Mouse (Mus musculus) hindbrain, embryonic 16.5 days (tissue): ENCODE results near the gene Cyp8b1. TPM values are rescaled to one million over a fixed set of nuclear protein-coding genes. Genes with fewer than 3 reads are reported as not detected.
A peak's percentile ranks its signal among the peaks of the same experiment; 100 is the strongest.

Source experiments
- ATAC-seq: fragments of 200-750 bp; cut with Nextera tagmentation; 2 replicates; pipeline ENCODE4 v1.8.0; 2017; ENCODE audit warnings: moderate TSS enrichment, moderate library complexity
- H3K27ac ChIP-seq: fragments of 300-500 bp; sonication (generic); 2 replicates; pipeline ENCODE4 v1.5.1; 2014; ENCODE audit warnings: low read depth, mild to moderate bottlenecking, control low read depth, low read length, moderate library complexity
- H3K27me3 ChIP-seq: fragments of 300-500 bp; sonication (generic); replicated peaks from 2 replicates; pipeline ENCODE4 v1.6.1; 2014; ENCODE audit warnings: low read length; ENCODE audit not compliant: control insufficient read depth, insufficient read depth
- H3K36me3 ChIP-seq: fragments of 300-500 bp; sonication (generic); 2 replicates; pipeline ENCODE4 v1.6.1; 2014; ENCODE audit warnings: mild to moderate bottlenecking, low read length, moderate library complexity, mixed read lengths; ENCODE audit not compliant: control insufficient read depth, insufficient read depth
- H3K4me1 ChIP-seq: fragments of 300-500 bp; sonication (generic); 2 replicates; pipeline ENCODE4 v1.6.1; 2014; ENCODE audit warnings: low read depth, low read length; ENCODE audit not compliant: control insufficient read depth, insufficient read depth
- H3K4me2 ChIP-seq: fragments of 300-500 bp; sonication (generic); 2 replicates; pipeline ENCODE4 v1.6.1; 2014; ENCODE audit warnings: mild to moderate bottlenecking, low read length, control low read depth, moderate library complexity
- H3K4me3 ChIP-seq: fragments of 300-500 bp; sonication (generic); 2 replicates; pipeline ENCODE4 v1.5.1; 2014; ENCODE audit warnings: mild to moderate bottlenecking, low read length, control low read depth, moderate library complexity
- H3K9ac ChIP-seq: fragments of 300-500 bp; sonication (generic); 2 replicates; pipeline ENCODE4 v1.6.1; 2014; ENCODE audit warnings: low read depth, mild to moderate bottlenecking, control low read depth, low read length, moderate library complexity
- H3K9me3 ChIP-seq: fragments of 300-500 bp; sonication (generic); 2 replicates; pipeline ENCODE4 v1.6.1; 2014; ENCODE audit warnings: mild to moderate bottlenecking, low read length, moderate library complexity; ENCODE audit not compliant: control insufficient read depth
- WGBS: fragments of 180-500 bp; shearing (Covaris S2); extraction: QIAGEN DNeasy Blood & Tissue Kit; methylation state at CpG from one replicate; pipeline ENCODE4 v1.1.7; 2014; 5-methylcytosine and 5-hydroxymethylcytosine counted together
- polyA plus RNA-seq: library from polyadenylated mRNA; unstranded; fragments of >200 nt; fragmentation: Nextera tagmentation; extraction: Ambion mirVana; gene quantifications from 2 replicates; pipeline ENCODE4 v1.2.1, GENCODE M21; 2015

Cyp8b1 gene
- polyA plus RNA-seq, 1 experiment from 2014 or later: not detected

GRCm38 (mm10) chr9:121868236-121868635, 47.9 kb downstream of the Cyp8b1 start:
- no peaks in the 10 kb centered on the region for H3K27me3 ChIP-seq

GRCm38 (mm10) chr9:121867632-121868031, 48.5 kb downstream of the Cyp8b1 start:
- 90% methylated on average over 6 of the region's 6 CpGs for WGBS
- Histone ChIP-seq H3K4me1 (no peaks in the 10 kb centered on the region), H3K36me3 (no peaks in the 10 kb centered on the region)

More at GRCm38 (mm10) chr9:121868236-121868635, 47.9 kb downstream of the Cyp8b1 start:
- Histone ChIP-seq H3K27ac (no peak overlapping the region), H3K36me3 (no peaks in the 10 kb centered on the region), H3K9ac (no peak overlapping the region), H3K4me1 (no peaks in the 10 kb centered on the region), H3K9me3 (no peaks in the 10 kb centered on the region), H3K4me3 (no peak overlapping the region), H3K4me2 (no peak overlapping the region)
- no peak for ATAC-seq
- WGBS: 81% methylated on average over 6 of the region's 6 CpGs

GRCm38 (mm10) chr9:121865425-121866008, 50.6 kb downstream of the Cyp8b1 start:
- 25% methylated on average over 3 of the region's 3 CpGs for WGBS
- H3K9ac ChIP-seq: no peak overlapping the region

More at GRCm38 (mm10) chr9:121867632-121868031, 48.5 kb downstream of the Cyp8b1 start:
- Histone ChIP-seq H3K4me3 (no peak overlapping the region), H3K27me3 (no peaks in the 10 kb centered on the region), H3K9me3 (no peaks in the 10 kb centered on the region), H3K4me2 (no peak overlapping the region), H3K27ac (no peak overlapping the region), H3K9ac (no peak overlapping the region)
- no peak for ATAC-seq

GRCm38 (mm10) chr9:121864837-121865236, 51.3 kb downstream of the Cyp8b1 start:
- H3K27me3 ChIP-seq: no peaks in the 10 kb centered on the region

More at GRCm38 (mm10) chr9:121865425-121866008, 50.6 kb downstream of the Cyp8b1 start:
- no peak overlapping the region for H3K27ac ChIP-seq
- no peaks in the 10 kb centered on the region for H3K36me3 ChIP-seq
- no peaks in the 10 kb centered on the region for H3K9me3 ChIP-seq
- H3K4me3 ChIP-seq: no peak overlapping the region
- no peak overlapping the region for H3K4me2 ChIP-seq
- ATAC-seq: peak; percentile 54; the same call in 1 of the 2 replicates
- no peaks in the 10 kb centered on the region for H3K4me1 ChIP-seq
- no peaks in the 10 kb centered on the region for H3K27me3 ChIP-seq

More at GRCm38 (mm10) chr9:121864837-121865236, 51.3 kb downstream of the Cyp8b1 start:
- no peak overlapping the region for H3K4me3 ChIP-seq
- H3K27ac ChIP-seq: no peak overlapping the region
- no peak overlapping the region for H3K9ac ChIP-seq
- 71% methylated on average over 4 of the region's 4 CpGs for WGBS
- H3K4me1 ChIP-seq: no peaks in the 10 kb centered on the region
- H3K36me3 ChIP-seq: no peaks in the 10 kb centered on the region
- no peaks in the 10 kb centered on the region for H3K9me3 ChIP-seq
- H3K4me2 ChIP-seq: no peak overlapping the region
- ATAC-seq: no peak

Other genes starting within 250 kb of the Cyp8b1 start
- gene Sec22c, start 210.8 kb downstream of the Cyp8b1 start, polyA plus RNA-seq: 29.2 and 30.4 TPM in 2 replicates
- gene Ss18l2, start 206.0 kb downstream of the Cyp8b1 start, polyA plus RNA-seq: 171 and 184 TPM in 2 replicates
- 43.2 and 44.4 TPM in 2 replicates for gene Nktr, start 197.1 kb downstream of the Cyp8b1 start, polyA plus RNA-seq
- 15.0 and 22.8 TPM in 2 replicates for gene Zfp651, start 157.0 kb downstream of the Cyp8b1 start, polyA plus RNA-seq
- gene Klhl40, start 138.7 kb downstream of the Cyp8b1 start, polyA plus RNA-seq: 1.9 and 3.3 TPM in 2 replicates
- 0.50 and 0.55 TPM in 2 replicates for gene Hhatl, start 123.8 kb downstream of the Cyp8b1 start, polyA plus RNA-seq
- gene Ccdc13, start 76.8 kb downstream of the Cyp8b1 start, polyA plus RNA-seq: 2.8 and 3.6 TPM in 2 replicates
- gene Higd1a, start 57.9 kb downstream of the Cyp8b1 start, polyA plus RNA-seq: 160 and 166 TPM in 2 replicates
- gene Ackr2, start 17.9 kb downstream of the Cyp8b1 start, polyA plus RNA-seq: 3.5 and 3.8 TPM in 2 replicates
- gene Fam198a, start 34.7 kb upstream of the Cyp8b1 start, polyA plus RNA-seq: 2.9 and 3.1 TPM in 2 replicates
- 41.7 and 43.5 TPM in 2 replicates for gene Pomgnt2, start 80.8 kb upstream of the Cyp8b1 start, polyA plus RNA-seq
- gene Snrk, start 201.0 kb upstream of the Cyp8b1 start, polyA plus RNA-seq: 75.8 and 89.4 TPM in 2 replicates